Mouse (Mus musculus) forebrain, embryonic 15.5 days (tissue): Measurements from ENCODE around the gene Crybb2. TPM values are rescaled to one million over a fixed set of nuclear protein-coding genes. Genes with fewer than 3 reads are reported as not detected.

Source experiments
- ATAC-seq: fragments of 200-750 bp; cut with Nextera tagmentation; replicated peaks from 2 replicates; pipeline ENCODE4 v1.8.0; 2017; ENCODE audit warnings: mild to moderate bottlenecking, moderate TSS enrichment, moderate library complexity
- H3K27ac ChIP-seq: fragments of 300-500 bp; sonication (generic); replicated peaks from 2 replicates; pipeline ENCODE4 v1.5.1; 2015; ENCODE audit warnings: mild to moderate bottlenecking, inconsistent platforms
- H3K27me3 ChIP-seq: fragments of 300-500 bp; sonication (generic); 2 replicates; pipeline ENCODE4 v1.6.1; 2015; ENCODE audit warnings: inconsistent platforms
- H3K36me3 ChIP-seq: fragments of 300-500 bp; sonication (generic); 2 replicates; pipeline ENCODE4 v1.6.1; 2015; ENCODE audit warnings: mild to moderate bottlenecking, inconsistent platforms
- H3K4me1 ChIP-seq: fragments of 300-500 bp; sonication (generic); 2 replicates; pipeline ENCODE4 v1.6.1; 2015; ENCODE audit warnings: inconsistent platforms
- H3K4me2 ChIP-seq: fragments of 300-500 bp; sonication (generic); replicated peaks from 2 replicates; pipeline ENCODE4 v1.6.1; 2015; ENCODE audit warnings: mild to moderate bottlenecking, inconsistent platforms
- H3K4me3 ChIP-seq: fragments of 300-500 bp; sonication (generic); 2 replicates; pipeline ENCODE4 v1.5.1; 2015; ENCODE audit warnings: mild to moderate bottlenecking, inconsistent platforms
- H3K9ac ChIP-seq: fragments of 300-500 bp; sonication (generic); replicated peaks from 2 replicates; pipeline ENCODE4 v1.6.1; 2015; ENCODE audit warnings: mild to moderate bottlenecking, inconsistent platforms
- H3K9me3 ChIP-seq: fragments of 300-500 bp; sonication (generic); 2 replicates; pipeline ENCODE4 v1.6.1; 2016; ENCODE audit warnings: inconsistent platforms
- WGBS: fragments of 180-500 bp; shearing (Covaris S2); methylation state at CpG from one replicate; pipeline ENCODE4 v1.1.7; 2015; ENCODE audit warnings: mixed read lengths; 5-methylcytosine and 5-hydroxymethylcytosine counted together
- polyA plus RNA-seq: library from polyadenylated mRNA; unstranded; fragments of >200 nt; fragmentation: Nextera tagmentation; extraction: Ambion mirVana; gene quantifications from 2 replicates; pipeline ENCODE4 v1.2.1, GENCODE M21; 2015

Gene Crybb2
- polyA plus RNA-seq, 1 experiment from 2014 or later: not detected

DNA sequence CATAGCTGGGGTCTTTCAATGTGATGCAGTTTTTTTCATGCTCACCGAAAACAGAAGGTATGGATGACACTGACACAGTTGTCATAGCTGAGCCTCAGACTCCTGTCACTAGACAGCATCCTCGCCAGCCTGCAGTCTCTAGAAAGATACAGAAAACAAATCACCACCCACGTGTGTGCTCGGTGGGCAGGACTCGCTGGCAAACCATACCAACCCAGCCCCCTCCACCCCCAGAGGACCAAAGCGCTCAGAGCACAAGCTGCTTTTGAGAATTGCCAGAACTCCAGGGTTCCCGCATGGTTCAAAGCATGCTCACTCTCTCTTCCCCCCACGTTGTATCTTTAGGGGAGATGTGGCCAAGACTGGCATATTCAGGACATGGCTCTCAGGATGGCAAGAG lies 51.7 kb downstream of the Crybb2 start:
- no peak for ATAC-seq
- no peak overlapping the region for H3K4me3 ChIP-seq
- H3K4me2 ChIP-seq: no peak overlapping the region
- H3K4me1 ChIP-seq: peaks cover 22% of the 10 kb centered on the region
- no peaks in the 10 kb centered on the region for H3K9me3 ChIP-seq
- H3K36me3 ChIP-seq: no peaks in the 10 kb centered on the region
- WGBS: 53% methylated on average over 8 of the region's 8 CpGs
- peak overlapping the region; percentile 59; the same call in 1 of the 2 replicates for H3K27ac ChIP-seq
- H3K27me3 ChIP-seq: no peaks in the 10 kb centered on the region
- H3K9ac ChIP-seq: no peak overlapping the region

DNA sequence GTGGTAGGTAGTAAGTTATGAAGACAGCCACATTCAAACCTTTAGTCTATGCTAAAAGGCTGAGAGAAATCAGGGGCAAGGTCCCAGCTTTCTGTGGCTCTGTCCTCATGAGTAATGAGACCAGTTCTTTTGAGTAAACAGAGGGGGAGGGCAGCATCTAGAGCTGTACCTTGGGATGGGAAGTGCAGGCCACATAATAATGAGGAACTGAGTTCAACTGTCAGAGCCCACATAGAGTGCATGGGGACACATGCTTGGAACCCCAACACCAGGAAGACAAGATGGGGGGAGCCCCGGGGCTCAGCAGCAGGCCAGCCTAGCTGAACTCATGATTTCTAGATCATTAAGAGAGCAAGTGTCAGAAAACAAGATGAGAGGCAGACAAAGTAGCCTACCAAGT lies 52.9 kb downstream of the Crybb2 start:
- Histone ChIP-seq H3K9ac (no peak overlapping the region), H3K4me1 (peaks cover 22% of the 10 kb centered on the region), H3K4me3 (no peak overlapping the region), H3K36me3 (no peaks in the 10 kb centered on the region), H3K9me3 (no peaks in the 10 kb centered on the region), H3K4me2 (no peak overlapping the region), H3K27me3 (no peaks in the 10 kb centered on the region), H3K27ac (no peak overlapping the region)
- no peak for ATAC-seq
- 88% methylated on average over 1 of the region's 1 CpGs for WGBS

- H3K36me3 ChIP-seq: no peaks in the 10 kb centered on the region
- H3K4me2 ChIP-seq: peak within 1 kb of the TSS; percentile 70
- peak within 1 kb of the TSS; percentile 66 for H3K4me3 ChIP-seq
- H3K27ac ChIP-seq: no peak within 1 kb of the TSS
- ATAC-seq: peak; percentile 59
- H3K9me3 ChIP-seq: no peaks in the 10 kb centered on the region
- peak within 1 kb of the TSS; percentile 69 for H3K9ac ChIP-seq
- H3K4me1 ChIP-seq: peaks cover 22% of the 10 kb centered on the region
- no peaks in the 10 kb centered on the region for H3K27me3 ChIP-seq
- 5% methylated on average over 40 of the region's 52 CpGs for WGBS
Measured at GRCm38 (mm10) chr5:113015236-113016061, 54.5 kb downstream of the Crybb2 start, which contains the start of gene Grk3. Gene Grk3 (minus strand): TSS chr5:113015791.

DNA sequence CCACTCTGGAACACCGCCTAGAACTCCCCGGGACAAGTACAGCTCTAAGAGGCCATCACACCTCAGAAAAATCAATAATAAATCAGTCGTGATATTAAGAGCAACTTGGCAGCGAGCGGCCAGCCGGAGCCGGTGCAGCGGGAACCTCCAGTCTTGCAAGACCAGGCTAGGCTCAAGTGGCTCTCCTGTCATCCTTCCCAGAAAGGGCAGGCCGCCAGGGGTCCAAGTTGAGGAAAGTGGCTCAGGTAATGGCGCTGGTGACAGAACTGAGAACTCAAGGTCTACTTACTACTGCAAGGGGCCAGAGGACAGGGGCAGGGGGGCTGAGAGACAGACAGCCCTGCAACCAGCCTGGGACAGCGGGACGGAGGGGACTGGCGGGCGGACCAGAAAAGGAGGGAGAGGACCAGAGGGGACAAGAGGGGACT lies 55.1 kb downstream of the Crybb2 start:
- Histone ChIP-seq H3K4me1 (peaks cover 22% of the 10 kb centered on the region), H3K9me3 (no peaks in the 10 kb centered on the region), H3K36me3 (no peaks in the 10 kb centered on the region), H3K4me3 (peak overlapping the region; percentile 66), H3K4me2 (peak overlapping the region; percentile 70), H3K27ac (no peak overlapping the region), H3K9ac (peak overlapping the region; percentile 69), H3K27me3 (no peaks in the 10 kb centered on the region)
- peak; percentile 53; the same call in 1 of the 2 replicates for ATAC-seq
- WGBS: 2% methylated on average over 14 of the region's 14 CpGs

DNA sequence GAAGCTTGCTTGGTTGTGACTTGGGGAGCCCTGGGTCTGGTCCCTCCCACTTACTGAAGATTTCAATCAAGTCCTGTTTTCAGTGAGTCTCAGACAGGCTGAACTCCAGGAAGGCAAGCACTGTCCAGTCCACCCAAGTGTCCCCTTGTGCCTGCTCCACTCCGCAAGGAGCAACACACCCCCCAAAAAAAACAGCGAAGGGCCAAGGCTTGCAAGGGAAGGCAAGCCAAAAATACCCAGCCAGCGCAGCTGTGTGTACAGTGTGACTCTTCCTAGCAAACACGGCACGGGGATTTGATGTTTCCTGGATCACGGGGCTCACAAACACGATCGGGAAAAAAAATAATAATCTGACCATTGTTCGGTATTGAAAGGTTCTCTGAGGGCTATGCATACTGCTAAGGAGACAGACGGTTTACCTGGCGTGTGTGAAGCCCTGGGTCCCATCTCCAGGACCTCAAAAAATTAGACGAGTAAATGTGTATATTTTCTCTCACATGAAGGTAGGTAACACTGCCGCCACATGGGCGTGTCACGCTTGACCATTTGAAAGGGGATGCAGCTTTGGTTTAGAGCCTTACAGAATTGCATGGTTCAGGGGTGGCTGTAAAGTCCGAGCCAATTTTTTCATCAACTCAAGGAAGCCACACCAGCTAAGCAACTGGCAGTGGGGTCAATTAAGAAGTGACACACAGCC lies 55.7 kb downstream of the Crybb2 start:
- Histone ChIP-seq H3K9me3 (no peaks in the 10 kb centered on the region), H3K4me2 (peak overlapping the region; percentile 70), H3K27me3 (no peaks in the 10 kb centered on the region), H3K4me1 (peaks cover 22% of the 10 kb centered on the region), H3K4me3 (peak overlapping the region; percentile 66), H3K36me3 (no peaks in the 10 kb centered on the region), H3K27ac (no peak overlapping the region), H3K9ac (peak overlapping the region; percentile 69; the same call in 1 of the 2 replicates)
- WGBS: 55% methylated on average over 16 of the region's 16 CpGs
- no peak for ATAC-seq

DNA sequence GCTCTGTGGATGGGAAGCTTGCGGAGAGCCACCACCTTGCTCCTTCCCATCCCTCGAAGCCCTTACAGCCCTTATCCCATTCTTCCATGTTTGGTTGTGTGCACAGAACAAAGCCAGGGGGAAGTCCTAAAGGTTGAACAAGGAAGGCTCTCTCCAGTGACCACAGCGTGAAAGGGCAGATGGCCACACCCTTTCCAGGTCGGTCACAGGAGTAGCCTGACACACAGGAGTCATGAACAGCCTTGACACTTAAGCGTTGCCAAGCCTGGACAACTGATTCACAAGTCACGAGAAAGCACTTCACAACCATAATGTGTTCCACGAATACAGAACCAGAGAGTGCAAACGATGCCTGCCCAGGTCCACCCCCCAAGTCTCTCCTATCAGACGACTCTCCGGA lies 58.0 kb downstream of the Crybb2 start:
- Histone ChIP-seq H3K4me3 (no peak overlapping the region), H3K4me2 (no peak overlapping the region), H3K4me1 (peaks cover 16% of the 10 kb centered on the region), H3K27ac (no peak overlapping the region), H3K36me3 (no peaks in the 10 kb centered on the region), H3K27me3 (no peaks in the 10 kb centered on the region), H3K9ac (no peak overlapping the region), H3K9me3 (no peaks in the 10 kb centered on the region)
- no peak for ATAC-seq
- WGBS: 89% methylated on average over 10 of the region's 10 CpGs

- Histone ChIP-seq H3K4me1 (peaks cover 5% of the 10 kb centered on the region; the same call in 1 of the 2 replicates), H3K4me3 (no peak overlapping the region), H3K9me3 (no peaks in the 10 kb centered on the region), H3K27ac (no peak overlapping the region), H3K9ac (no peak overlapping the region), H3K4me2 (no peak overlapping the region), H3K27me3 (no peaks in the 10 kb centered on the region), H3K36me3 (no peaks in the 10 kb centered on the region)
- no peak for ATAC-seq
- 91% methylated on average over 8 of the region's 8 CpGs for WGBS
Measured at GRCm38 (mm10) chr5:113009183-113009820, 60.6 kb downstream of the Crybb2 start.

- Histone ChIP-seq H3K9me3 (no peaks in the 10 kb centered on the region), H3K4me3 (no peak overlapping the region), H3K4me1 (no peaks in the 10 kb centered on the region), H3K4me2 (no peak overlapping the region), H3K36me3 (no peaks in the 10 kb centered on the region), H3K27ac (no peak overlapping the region), H3K9ac (no peak overlapping the region), H3K27me3 (no peaks in the 10 kb centered on the region)
- WGBS: 88% methylated on average over 2 of the region's 2 CpGs
- ATAC-seq: no peak
Measured at GRCm38 (mm10) chr5:113008496-113008895, 61.4 kb downstream of the Crybb2 start.

Other genes starting within 250 kb of the Crybb2 start
- 0.82 and 1.2 TPM in 2 replicates for gene Myo18b, start 173.8 kb downstream of the Crybb2 start, polyA plus RNA-seq
- 15.4 and 16.5 TPM in 2 replicates for gene Grk3, start 54.3 kb downstream of the Crybb2 start, polyA plus RNA-seq
- 0.73 and 0.80 TPM in 2 replicates for gene Crybb3, start 11.5 kb upstream of the Crybb2 start, polyA plus RNA-seq
- gene 2900026A02Rik, start 151.1 kb upstream of the Crybb2 start, polyA plus RNA-seq: 4.4 and 4.9 TPM in 2 replicates
- not detected in 2 replicates for gene Tmem211, start 156.8 kb upstream of the Crybb2 start, polyA plus RNA-seq
- 14.7 and 15.7 TPM in 2 replicates for gene Sgsm1, start 240.7 kb upstream of the Crybb2 start, polyA plus RNA-seq